Mouse (Mus musculus) stomach, postnatal 0 days (tissue): Measurements from ENCODE around the gene Olfr448. TPM values are rescaled to one million over a fixed set of nuclear protein-coding genes. Genes with fewer than 3 reads are reported as not detected.

Experiments
- ATAC-seq: fragments of 200-750 bp; cut with Nextera tagmentation; 2 replicates; pipeline ENCODE4 v1.8.0; 2017; ENCODE audit not compliant: low FRiP score, low TSS enrichment
- DNase-seq: peaks from one replicate; pipeline ENCODE4 v3.0.0-alpha.2; 2016; ENCODE audit warnings: low spot score
- H3K27ac ChIP-seq: fragments of 300-500 bp; sonication (generic); replicated peaks from 2 replicates; pipeline ENCODE4 v1.5.1; 2014; ENCODE audit warnings: mild to moderate bottlenecking, control low read depth
- H3K27me3 ChIP-seq: fragments of 300-500 bp; sonication (generic); 2 replicates; pipeline ENCODE4 v1.6.1; 2014; ENCODE audit warnings: low read length; ENCODE audit not compliant: control insufficient read depth, insufficient read depth
- H3K36me3 ChIP-seq: fragments of 300-500 bp; sonication (generic); 2 replicates; pipeline ENCODE4 v1.6.1; 2014; ENCODE audit warnings: low read length, mixed read lengths; ENCODE audit not compliant: control insufficient read depth, insufficient read depth
- H3K4me1 ChIP-seq: fragments of 300-500 bp; sonication (generic); replicated peaks from 2 replicates; pipeline ENCODE4 v1.6.1; 2014; ENCODE audit warnings: antibody characterized with exemption; ENCODE audit not compliant: control insufficient read depth, insufficient read depth
- H3K4me2 ChIP-seq: fragments of 300-500 bp; sonication (generic); replicated peaks from 2 replicates; pipeline ENCODE4 v1.6.1; 2014; ENCODE audit warnings: low read depth, mild to moderate bottlenecking, control low read depth, moderate library complexity
- H3K4me3 ChIP-seq: fragments of 300-500 bp; sonication (generic); 2 replicates; pipeline ENCODE4 v1.5.1; 2014; ENCODE audit warnings: low read depth, low read length, control low read depth
- H3K9ac ChIP-seq: fragments of 300-500 bp; sonication (generic); 2 replicates; pipeline ENCODE4 v1.6.1; 2014; ENCODE audit warnings: mild to moderate bottlenecking, low read length, control low read depth, mixed read lengths
- H3K9me3 ChIP-seq: fragments of 300-500 bp; sonication (generic); 2 replicates; pipeline ENCODE4 v1.6.1; 2016; ENCODE audit warnings: low read length; ENCODE audit not compliant: control insufficient read depth
- CTCF ChIP-seq: IDR thresholded peaks from 2 replicates; pipeline ENCODE4 v1.5.1; 2016; ENCODE audit warnings: antibody characterized with exemption, low read depth, mild to moderate bottlenecking, moderate library complexity
- EP300 ChIP-seq: optimal IDR thresholded peaks from 2 replicates; pipeline ENCODE3; 2016; ENCODE audit warnings: antibody characterized with exemption
- WGBS: fragments of 180-500 bp; shearing (Covaris S2); extraction: QIAGEN DNeasy Blood & Tissue Kit; methylation state at CpG from one replicate; pipeline ENCODE4 v1.1.7; 2014; 5-methylcytosine and 5-hydroxymethylcytosine counted together
- polyA plus RNA-seq: library from polyadenylated mRNA; unstranded; fragments of >200 nt; fragmentation: Nextera tagmentation; extraction: Ambion mirVana; gene quantifications from 2 replicates; pipeline ENCODE4 v1.2.1, GENCODE M21; 2015

Olfr448 gene
- polyA plus RNA-seq, result not detected in 2 replicates

GRCm38 (mm10) chr6:42890141-42890540 is at the start of gene Olfr448:
TSS of gene Olfr448 (plus strand) at chr6:42890441.
- Histone ChIP-seq H3K4me1 (no peaks in the 10 kb centered on the region), H3K27me3 (no peaks in the 10 kb centered on the region), H3K27ac (no peak within 1 kb of the TSS), H3K4me3 (no peak within 1 kb of the TSS), H3K36me3 (no peaks in the 10 kb centered on the region), H3K9me3 (no peaks in the 10 kb centered on the region), H3K9ac (no peak within 1 kb of the TSS), H3K4me2 (no peak within 1 kb of the TSS)
- no peak for TF ChIP-seq EP300
- TF ChIP-seq CTCF, result no peak
- ATAC-seq (no peak), DNase-seq (no peak)
- 79% methylated on average over 1 of the region's 1 CpGs for WGBS

- H3K9ac ChIP-seq, result no peak overlapping the region
- TF ChIP-seq CTCF, result peak; percentile 79
- TF ChIP-seq EP300, result no peak
- no peak overlapping the region for H3K4me2 ChIP-seq
- ATAC-seq (no peak), DNase-seq (no peak)
- H3K9me3 ChIP-seq, result no peaks in the 10 kb centered on the region
- no peaks in the 10 kb centered on the region for H3K36me3 ChIP-seq
- no peaks in the 10 kb centered on the region for H3K4me1 ChIP-seq
- 8% methylated on average over 4 of the region's 4 CpGs for WGBS
- no peak overlapping the region for H3K4me3 ChIP-seq
- no peak overlapping the region for H3K27ac ChIP-seq
- no peaks in the 10 kb centered on the region for H3K27me3 ChIP-seq
Observed at GRCm38 (mm10) chr6:42860222-42860819, 29.9 kb upstream of the Olfr448 start.

GRCm38 (mm10) chr6:42869695-42870094 is 20.5 kb upstream of the Olfr448 start:
- no peak overlapping the region for H3K27ac ChIP-seq
- no peak for TF ChIP-seq CTCF
- no peak for TF ChIP-seq EP300
- H3K9ac ChIP-seq, result no peak overlapping the region
- H3K27me3 ChIP-seq, result no peaks in the 10 kb centered on the region
- DNase-seq, result no peak
- no peaks in the 10 kb centered on the region for H3K4me1 ChIP-seq
- H3K4me3 ChIP-seq, result no peak overlapping the region
- 88% methylated on average over 3 of the region's 3 CpGs for WGBS
- no peak overlapping the region for H3K4me2 ChIP-seq
- no peaks in the 10 kb centered on the region for H3K9me3 ChIP-seq
- no peaks in the 10 kb centered on the region for H3K36me3 ChIP-seq
- no peak for ATAC-seq

GRCm38 (mm10) chr6:42876323-42876722 is 13.9 kb upstream of the Olfr448 start:
- Histone ChIP-seq H3K36me3 (no peaks in the 10 kb centered on the region), H3K4me1 (no peaks in the 10 kb centered on the region), H3K4me2 (no peak overlapping the region), H3K4me3 (no peak overlapping the region), H3K27me3 (no peaks in the 10 kb centered on the region), H3K9me3 (no peaks in the 10 kb centered on the region), H3K9ac (no peak overlapping the region), H3K27ac (no peak overlapping the region)
- DNase-seq, result no peak
- no peak for ATAC-seq
- no peak for TF ChIP-seq CTCF
- TF ChIP-seq EP300, result no peak

- ATAC-seq, result no peak
- Histone ChIP-seq H3K9me3 (no peaks in the 10 kb centered on the region), H3K4me1 (no peaks in the 10 kb centered on the region), H3K4me2 (no peak overlapping the region), H3K9ac (no peak overlapping the region), H3K27me3 (no peaks in the 10 kb centered on the region), H3K4me3 (no peak overlapping the region), H3K27ac (no peak overlapping the region), H3K36me3 (no peaks in the 10 kb centered on the region)
- 8% methylated on average over 1 of the region's 1 CpGs for WGBS
- DNase-seq, result no peak
- TF ChIP-seq CTCF (no peak), EP300 (no peak)
Observed at GRCm38 (mm10) chr6:42900345-42900744, 10.1 kb downstream of the Olfr448 start.

- TF ChIP-seq EP300, result no peak
- no peak for TF ChIP-seq CTCF
- ATAC-seq, result no peak
Observed at GRCm38 (mm10) chr6:42908578-42908977, 18.3 kb downstream of the Olfr448 start, which contains the start of gene Olfr447. TSS of gene Olfr447 (plus strand) at chr6:42908878.

More at GRCm38 (mm10) chr6:42908578-42908977, 18.3 kb downstream of the Olfr448 start, which contains the start of gene Olfr447:
- H3K27me3 ChIP-seq, result no peaks in the 10 kb centered on the region
- H3K9me3 ChIP-seq, result no peaks in the 10 kb centered on the region
- H3K9ac ChIP-seq, result no peak within 1 kb of the TSS
- H3K4me3 ChIP-seq, result no peak within 1 kb of the TSS
- H3K36me3 ChIP-seq, result no peaks in the 10 kb centered on the region
- H3K4me2 ChIP-seq, result no peak within 1 kb of the TSS
- H3K4me1 ChIP-seq, result no peaks in the 10 kb centered on the region
- no peak for DNase-seq
- no peak within 1 kb of the TSS for H3K27ac ChIP-seq
